Mouse (Mus musculus): ENCODE measurements around the gene Pgap3. TPM values are rescaled to one million over a fixed set of nuclear protein-coding genes. Genes with fewer than 3 reads are reported as not detected.

Pgap3 gene
- polyA plus RNA-seq (2012; ENCODE audit: insufficient read depth, low replicate concordance), result 8.5 and 10.4 TPM in 2 replicates

- TF ChIP-seq GATA1 (IDR thresholded peaks at IDR 0.05; ENCODE audit: borderline replicate concordance, low read length) (no peak), FLI1 (IDR thresholded peaks at IDR 0.05; ENCODE audit: low read length) (peak; percentile 46; the same call in 1 of the 2 replicates)
- peaks cover 20% of the 10 kb centered on the region for H3K4me1 ChIP-seq
- peaks cover 24% of the 10 kb centered on the region for H3K27me3 ChIP-seq (replicated peaks)
- no peaks in the 10 kb centered on the region for H3K9me3 ChIP-seq
- no peaks in the 10 kb centered on the region for H3K36me3 ChIP-seq (replicated peaks; ENCODE audit: low read length)
- peak within 1 kb of the TSS; percentile 96 for H3K4me3 ChIP-seq (replicated peaks)
These were observed at the start of gene Pgap3 for GRCm38 (mm10) chr11:98400161-98400726. Pgap3 (minus strand) TSS chr11:98400490.

GRCm38 (mm10) chr11:98449419-98449818 is 49.1 kb upstream of the Pgap3 start:
- no peak overlapping the region for H3K4me3 ChIP-seq (replicated peaks)
- H3K27me3 ChIP-seq (replicated peaks), result peaks cover 89% of the 10 kb centered on the region
- TF ChIP-seq GATA1 (IDR thresholded peaks at IDR 0.05; ENCODE audit: borderline replicate concordance, low read length) (no peak), FLI1 (IDR thresholded peaks at IDR 0.05; ENCODE audit: low read length) (no peak)
- peaks cover 11% of the 10 kb centered on the region for H3K4me1 ChIP-seq
- H3K9me3 ChIP-seq, result 0 out of 2 replicates have a peak, but pooled peaks cover 2% of the 10 kb centered on the region
- H3K36me3 ChIP-seq (replicated peaks; ENCODE audit: low read length), result no peaks in the 10 kb centered on the region

GRCm38 (mm10) chr11:98448191-98448790 is 48.0 kb upstream of the Pgap3 start:
- peaks cover 11% of the 10 kb centered on the region for H3K4me1 ChIP-seq
- H3K36me3 ChIP-seq (replicated peaks; ENCODE audit: low read length), result no peaks in the 10 kb centered on the region
- H3K27me3 ChIP-seq (replicated peaks), result peaks cover 84% of the 10 kb centered on the region
- peaks cover 9% of the 10 kb centered on the region for H3K9me3 ChIP-seq
- H3K4me3 ChIP-seq (replicated peaks), result no peak overlapping the region
- TF ChIP-seq FLI1 (IDR thresholded peaks at IDR 0.05; ENCODE audit: low read length) (no peak), GATA1 (IDR thresholded peaks at IDR 0.05; ENCODE audit: borderline replicate concordance, low read length) (no peak)

GRCm38 (mm10) chr11:98447475-98447834 is 47.2 kb upstream of the Pgap3 start:
- peaks cover 79% of the 10 kb centered on the region for H3K27me3 ChIP-seq (replicated peaks)

GRCm38 (mm10) chr11:98446562-98447474 is 46.5 kb upstream of the Pgap3 start:
- H3K27me3 ChIP-seq (replicated peaks), result peaks cover 73% of the 10 kb centered on the region

More at GRCm38 (mm10) chr11:98447475-98447834, 47.2 kb upstream of the Pgap3 start:
- Histone ChIP-seq H3K4me3 (replicated peaks) (no peak overlapping the region), H3K4me1 (peaks cover 11% of the 10 kb centered on the region), H3K9me3 (peaks cover 9% of the 10 kb centered on the region), H3K36me3 (replicated peaks; ENCODE audit: low read length) (no peaks in the 10 kb centered on the region)
- TF ChIP-seq FLI1 (IDR thresholded peaks at IDR 0.05; ENCODE audit: low read length) (no peak), GATA1 (IDR thresholded peaks at IDR 0.05; ENCODE audit: borderline replicate concordance, low read length) (no peak)

GRCm38 (mm10) chr11:98446213-98446561 is 45.9 kb upstream of the Pgap3 start, which contains the start of gene Grb7:
Grb7 (plus strand) TSS chr11:98446394.
- H3K4me3 ChIP-seq (replicated peaks), result no peak within 1 kb of the TSS
- H3K4me1 ChIP-seq, result peaks cover 11% of the 10 kb centered on the region
- H3K27me3 ChIP-seq (replicated peaks), result peaks cover 69% of the 10 kb centered on the region
- TF ChIP-seq FLI1 (IDR thresholded peaks at IDR 0.05; ENCODE audit: low read length), result no peak
- no peak for TF ChIP-seq GATA1 (IDR thresholded peaks at IDR 0.05; ENCODE audit: borderline replicate concordance, low read length)
- H3K36me3 ChIP-seq (replicated peaks; ENCODE audit: low read length), result no peaks in the 10 kb centered on the region
- peaks cover 14% of the 10 kb centered on the region for H3K9me3 ChIP-seq

More at GRCm38 (mm10) chr11:98446562-98447474, 46.5 kb upstream of the Pgap3 start:
- Histone ChIP-seq H3K4me3 (replicated peaks) (no peak overlapping the region), H3K36me3 (replicated peaks; ENCODE audit: low read length) (no peaks in the 10 kb centered on the region), H3K9me3 (peaks cover 11% of the 10 kb centered on the region), H3K4me1 (peaks cover 11% of the 10 kb centered on the region)
- TF ChIP-seq GATA1 (IDR thresholded peaks at IDR 0.05; ENCODE audit: borderline replicate concordance, low read length) (no peak), FLI1 (IDR thresholded peaks at IDR 0.05; ENCODE audit: low read length) (no peak)

- Histone ChIP-seq H3K4me3 (replicated peaks) (no peak overlapping the region), H3K4me1 (peaks cover 11% of the 10 kb centered on the region), H3K27me3 (replicated peaks) (peaks cover 64% of the 10 kb centered on the region), H3K36me3 (replicated peaks; ENCODE audit: low read length) (no peaks in the 10 kb centered on the region), H3K9me3 (peaks cover 14% of the 10 kb centered on the region)
- no peak for TF ChIP-seq GATA1 (IDR thresholded peaks at IDR 0.05; ENCODE audit: borderline replicate concordance, low read length)
- no peak for TF ChIP-seq FLI1 (IDR thresholded peaks at IDR 0.05; ENCODE audit: low read length)
These were observed 45.4 kb upstream of the Pgap3 start for GRCm38 (mm10) chr11:98445679-98446078.

GRCm38 (mm10) chr11:98445238-98445637 is 44.9 kb upstream of the Pgap3 start:
- H3K4me3 ChIP-seq (replicated peaks), result no peak overlapping the region
- peaks cover 11% of the 10 kb centered on the region for H3K4me1 ChIP-seq
- H3K9me3 ChIP-seq, result peaks cover 14% of the 10 kb centered on the region
- H3K27me3 ChIP-seq (replicated peaks), result peaks cover 59% of the 10 kb centered on the region
- TF ChIP-seq GATA1 (IDR thresholded peaks at IDR 0.05; ENCODE audit: borderline replicate concordance, low read length), result no peak
- no peak for TF ChIP-seq FLI1 (IDR thresholded peaks at IDR 0.05; ENCODE audit: low read length)
- H3K36me3 ChIP-seq (replicated peaks; ENCODE audit: low read length), result no peaks in the 10 kb centered on the region

- Histone ChIP-seq H3K27me3 (replicated peaks) (peaks cover 45% of the 10 kb centered on the region), H3K36me3 (replicated peaks; ENCODE audit: low read length) (no peaks in the 10 kb centered on the region), H3K9me3 (peaks cover 14% of the 10 kb centered on the region), H3K4me3 (replicated peaks) (no peak overlapping the region), H3K4me1 (peaks cover 15% of the 10 kb centered on the region)
- TF ChIP-seq FLI1 (IDR thresholded peaks at IDR 0.05; ENCODE audit: low read length) (no peak), GATA1 (IDR thresholded peaks at IDR 0.05; ENCODE audit: borderline replicate concordance, low read length) (no peak)
These were observed 43.4 kb upstream of the Pgap3 start for GRCm38 (mm10) chr11:98443688-98444087.
